Mouse (Mus musculus): Measurements from ENCODE around the gene Defa35.
"Not testable (repeated sequence)": the region's sequence is repeated elsewhere in the genome, so short reads cannot be mapped to it uniquely, and the experiment has no call there.

GRCm38 (mm10) chr8:21084142-21084541 is 19.3 kb downstream of the Defa35 start, which contains the start of gene Defa25:
- not testable (repeated sequence) for TF ChIP-seq CTCF (conservative IDR thresholded peaks at IDR 0.05; ENCODE audit: low read length); POU5F1 (IDR thresholded peaks at IDR 0.05; ENCODE audit: borderline replicate concordance, low read length); NANOG (IDR thresholded peaks at IDR 0.05; ENCODE audit: borderline replicate concordance, low read length)

All from E14TG2a.4 (cell line).